Mouse (Mus musculus) embryonic stem cell, embryonic (primary cell): ENCODE data around the gene Shq1.

ENCODE experiments used
- CTCF ChIA-PET, 4 experiments: fragments of 300-600 bp in 2 of 4; fragments of 350-600 bp in 2 of 4; sonication (Branson Sonifier 250); formaldehyde crosslinking; loops; one replicate each; lab custom pipeline; 2022; ENCODE audit warnings: inconsistent platforms in 2 of 4; lab: Charles Lee
- POLR2A ChIA-PET, 4 experiments: fragments of 300-600 bp in 2 of 4; fragments of 350-600 bp in 2 of 4; sonication (Branson Sonifier 250); formaldehyde crosslinking; loops; one replicate each; lab custom pipeline; 2022; ENCODE audit warnings: antibody characterized with exemption in 4 of 4, inconsistent platforms in 1 of 4; lab: Charles Lee

Shq1 gene

DNA sequence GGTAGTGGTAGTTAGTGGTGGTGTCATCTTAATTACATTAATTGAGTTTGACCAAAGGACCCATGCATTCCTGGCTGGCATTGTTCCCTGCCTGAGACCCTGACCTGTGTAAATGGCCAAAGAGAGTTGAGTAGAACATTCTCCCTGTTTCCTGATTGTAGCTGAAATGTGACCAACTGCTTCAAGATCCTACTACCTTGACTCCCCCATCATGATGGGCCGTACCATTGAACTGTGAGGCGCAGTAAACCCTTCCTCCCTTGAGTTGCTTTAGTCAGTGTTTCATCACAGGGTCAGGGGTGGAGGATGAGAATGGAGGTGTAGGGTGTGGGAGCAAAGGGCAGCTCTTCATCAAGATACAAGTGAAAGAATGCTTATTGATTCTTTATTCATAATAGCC lies 7.7 kb upstream of the Shq1 start:
- POLR2A ChIA-PET: no interaction called here
- CTCF ChIA-PET: no interaction called here

DNA sequence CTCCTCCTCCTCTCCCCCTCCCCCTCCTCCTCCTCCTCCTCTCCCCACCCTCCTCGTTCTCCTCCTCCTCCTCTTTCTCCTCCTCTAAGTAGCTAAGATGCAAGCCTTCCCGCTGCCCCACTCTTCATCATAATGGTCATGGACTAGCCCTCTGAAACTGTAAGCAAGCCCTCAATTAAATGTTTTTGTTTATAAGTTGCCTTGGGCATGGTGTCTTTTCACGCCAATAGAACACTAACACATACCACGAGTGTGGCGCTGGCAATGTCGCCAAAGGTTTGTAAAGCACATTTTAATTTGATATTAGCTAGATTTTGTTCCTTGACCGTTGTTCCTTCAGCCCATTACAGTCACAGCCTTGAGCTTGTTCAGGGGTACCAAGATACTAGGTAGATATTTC lies 5.5 kb upstream of the Shq1 start:
- POLR2A ChIA-PET: interaction anchor here in 2 of 4 experiments (0.6 to 1.2 kb wide), 3 partner anchors 9 to 297 kb away, joined by 3 to 8 read pairs (median 3); no protein-coding TSS in a partner anchor
- CTCF ChIA-PET: no interaction called here

DNA sequence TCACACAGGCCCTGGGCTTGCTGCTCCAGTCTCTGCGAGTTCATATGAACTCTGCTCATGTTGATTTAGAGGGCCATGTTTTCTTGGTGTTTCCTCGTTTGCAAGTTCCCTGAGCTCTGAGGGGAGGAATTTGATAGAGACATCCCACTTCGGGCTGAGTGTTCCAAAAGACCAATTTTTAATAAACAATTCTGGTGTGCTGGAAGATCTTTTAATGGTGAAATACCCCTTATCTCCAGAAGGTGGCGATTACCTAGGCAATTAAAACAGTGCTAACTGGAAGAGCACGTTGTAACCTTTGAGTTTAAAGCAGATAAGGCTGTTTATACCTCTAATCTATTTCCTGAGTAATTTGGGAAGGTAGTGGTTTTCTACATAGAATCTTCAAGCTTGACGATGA lies 4.0 kb upstream of the Shq1 start:
- ChIA-PET POLR2A (interaction anchor here in 1 of 4 experiments (0.5 kb wide), 1 partner anchor 76 kb away, joined by 5 read pairs; no protein-coding TSS in a partner anchor), CTCF (interaction anchor here in 3 of 4 experiments (0.5 to 1.0 kb wide), 4 partner anchors 8 to 511 kb away, joined by 3 to 4 read pairs (median 4); no protein-coding TSS in a partner anchor)

DNA sequence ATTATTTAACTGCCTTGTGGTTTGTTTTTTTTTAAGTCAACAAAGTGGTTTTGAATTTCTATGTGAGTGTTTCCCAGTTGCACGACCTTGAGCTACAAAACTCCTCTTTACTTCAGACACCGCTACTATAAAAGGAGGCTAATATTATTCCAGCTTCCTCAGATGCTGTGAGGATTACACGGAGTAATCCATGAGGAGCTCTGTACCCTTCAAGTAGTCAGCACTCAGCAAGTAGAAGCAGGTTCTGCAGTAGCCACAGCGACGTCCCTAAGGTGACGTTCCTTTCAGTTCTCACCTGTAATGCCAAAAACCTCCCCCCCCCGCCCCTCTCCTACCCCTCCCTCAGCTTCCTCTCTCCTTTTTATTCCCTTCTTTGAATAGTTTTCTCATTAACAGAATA lies 444 bp upstream of the Shq1 start:
- ChIA-PET CTCF (interaction anchor here in 2 of 4 experiments (0.5 to 0.7 kb wide), 4 partner anchors 39 to 683 kb away, joined by 3 to 5 read pairs (median 3); no protein-coding TSS in a partner anchor), POLR2A (interaction anchor here in 3 of 4 experiments (0.6 to 1.4 kb wide), 7 partner anchors 9 to 171 kb away, joined by 3 to 8 read pairs (median 3); no protein-coding TSS in a partner anchor)

- ChIA-PET POLR2A (interaction anchor here in 3 of 4 experiments (0.6 to 2.5 kb wide), 7 partner anchors 8 to 626 kb away, joined by 3 to 10 read pairs (median 3); no protein-coding TSS in a partner anchor), CTCF (no interaction called here)
These were observed 551 bp downstream of the Shq1 start for GRCm38 (mm10) chr6:100670370-100670841.

DNA sequence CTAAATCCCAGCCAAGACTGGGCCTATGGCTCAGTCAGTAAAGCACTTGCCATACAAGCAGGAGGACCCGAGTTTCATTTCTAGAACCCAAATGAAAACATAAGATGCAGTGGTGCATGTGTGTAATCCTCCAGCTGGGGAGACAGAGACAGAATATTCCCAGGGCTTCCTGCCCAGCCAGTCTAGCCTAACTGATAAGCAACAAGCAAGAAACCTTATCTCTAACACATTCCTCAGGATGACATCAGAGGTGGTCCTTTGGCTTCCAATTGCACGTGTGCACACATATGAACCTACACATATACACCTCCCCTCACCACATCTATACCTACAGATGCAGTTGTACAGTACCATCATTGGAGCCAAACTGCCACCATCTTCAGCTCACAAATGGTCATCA lies 2.1 kb downstream of the Shq1 start:
- ChIA-PET POLR2A (interaction anchor here in 2 of 4 experiments (0.6 to 2.5 kb wide), 2 partner anchors 10 to 595 kb away, joined by 3 to 10 read pairs; no protein-coding TSS in a partner anchor), CTCF (no interaction called here)

GRCm38 (mm10) chr6:100667644-100668043 lies 3.3 kb downstream of the Shq1 start:
- ChIA-PET CTCF (no interaction called here), POLR2A (no interaction called here)

DNA sequence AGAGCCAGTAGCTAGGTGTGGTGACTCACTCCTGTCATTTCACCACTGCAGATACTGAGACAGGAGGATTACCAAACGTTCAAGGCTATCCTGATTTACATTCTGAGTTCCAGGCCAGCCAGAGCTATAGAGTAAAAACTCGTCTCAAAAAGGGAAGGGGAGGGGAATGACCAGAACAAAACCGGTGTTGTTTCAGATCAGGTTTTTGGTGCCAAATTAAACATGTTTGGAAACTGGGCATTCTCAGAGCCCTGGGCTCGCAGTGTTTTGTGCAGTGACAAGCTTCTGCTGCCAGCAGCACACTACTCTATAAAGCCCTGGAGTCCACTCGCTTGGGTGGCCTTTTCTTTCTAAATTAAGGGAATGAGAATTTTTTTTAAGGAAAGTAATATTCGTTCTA lies 8.7 kb downstream of the Shq1 start:
- ChIA-PET CTCF (interaction anchor here in 1 of 4 experiments (0.7 kb wide), 1 partner anchor 166 kb away, joined by 4 read pairs; no protein-coding TSS in a partner anchor), POLR2A (interaction anchor here in 1 of 4 experiments (1.2 kb wide), 1 partner anchor 9 kb away, joined by 4 read pairs; the partner anchor contains the start of gene Shq1)

DNA sequence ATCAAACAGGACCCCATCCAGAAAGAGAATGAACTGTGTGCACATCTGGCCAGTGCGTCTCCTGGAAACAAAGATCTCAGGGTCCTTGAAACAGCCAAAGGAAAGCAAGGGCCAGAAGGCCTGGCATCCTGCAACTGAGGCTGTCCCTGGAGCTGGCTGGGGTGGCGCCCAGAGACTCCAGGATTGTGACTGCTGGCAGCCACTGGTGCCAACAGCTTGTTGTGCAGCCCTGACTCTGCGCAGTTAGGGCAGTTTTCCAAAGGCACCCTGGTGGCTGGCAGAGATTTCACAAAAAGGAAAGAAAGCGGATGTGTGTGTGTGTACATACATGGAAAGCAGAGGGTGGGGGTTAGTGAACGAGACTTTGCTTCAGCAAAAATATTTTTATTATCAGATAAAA lies 10.6 kb downstream of the Shq1 start:
- CTCF ChIA-PET: interaction anchor here in 1 of 4 experiments (0.7 to 1.2 kb wide), 2 partner anchors 41 to 50 kb away, joined by 3 read pairs; no protein-coding TSS in a partner anchor
- POLR2A ChIA-PET: interaction anchor here in 1 of 4 experiments (1.2 to 3.3 kb wide), 3 partner anchors 9 to 172 kb away, joined by 3 to 10 read pairs (median 4); partner anchors contain the start of gene Ppp4r2

DNA sequence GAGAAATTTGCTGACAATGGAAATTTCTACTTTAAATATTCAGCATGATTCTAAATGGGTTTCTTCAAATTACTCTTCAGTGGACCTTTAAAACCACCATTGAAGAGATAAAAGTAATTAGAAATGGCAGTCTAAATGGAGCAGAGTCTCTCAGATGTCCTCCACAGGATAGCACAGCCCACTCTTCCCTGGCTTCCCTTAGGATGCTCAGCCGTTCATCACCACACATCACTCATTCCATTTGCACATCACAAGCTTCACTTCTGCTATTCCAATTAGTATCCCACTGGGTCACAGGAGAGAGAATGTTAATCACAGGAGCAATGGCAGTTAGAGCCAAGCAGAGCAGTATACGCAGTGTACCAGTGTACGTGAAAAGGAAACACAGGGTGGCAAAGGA lies 18.4 kb downstream of the Shq1 start:
- CTCF ChIA-PET: interaction anchor here in 1 of 4 experiments (1.0 kb wide), 1 partner anchor 42 kb away, joined by 3 read pairs; no protein-coding TSS in a partner anchor
- POLR2A ChIA-PET: interaction anchor here in 1 of 4 experiments (0.5 kb wide), 1 partner anchor 297 kb away, joined by 3 read pairs; no protein-coding TSS in a partner anchor

GRCm38 (mm10) chr6:100647196-100647595 lies 23.8 kb downstream of the Shq1 start:
- ChIA-PET CTCF (interaction anchor here in 1 of 4 experiments (0.5 kb wide), 2 partner anchors 37 to 96 kb away, joined by 3 to 5 read pairs; no protein-coding TSS in a partner anchor), POLR2A (no interaction called here)

DNA sequence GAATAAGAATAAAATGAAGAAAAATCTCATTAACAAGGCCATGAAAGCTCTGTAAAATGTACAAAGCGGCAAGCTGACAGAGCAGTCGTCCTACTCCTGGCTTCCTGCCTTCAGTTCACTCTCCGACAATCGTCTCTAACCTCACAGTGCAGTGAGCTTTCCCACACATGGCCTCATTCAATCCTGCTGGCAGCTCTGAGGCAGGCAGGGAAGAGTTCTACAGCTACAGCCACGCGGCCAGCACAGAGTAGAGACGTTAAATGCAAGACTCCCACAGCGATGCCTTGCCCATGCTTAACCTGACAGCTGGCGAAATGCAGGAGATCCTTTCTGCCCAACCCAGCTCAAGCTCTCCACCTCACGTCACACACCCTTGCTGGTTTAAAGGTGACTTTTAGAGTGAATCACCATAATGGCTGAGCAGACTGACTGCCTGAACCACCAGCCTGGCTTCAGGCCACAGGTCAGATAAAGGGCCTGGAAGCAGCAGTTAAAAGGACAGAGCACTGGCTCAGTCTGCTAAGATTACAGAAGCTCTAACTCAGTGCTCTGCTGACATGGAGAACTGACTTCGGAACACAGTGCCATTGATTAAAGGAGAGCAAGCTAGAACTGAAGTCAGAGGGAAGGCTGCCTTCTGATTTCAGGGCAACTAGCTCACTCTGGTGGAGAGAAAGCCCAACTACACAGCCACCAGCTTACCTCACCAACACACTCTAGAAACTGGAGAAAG lies 25.3 kb downstream of the Shq1 start:
- POLR2A ChIA-PET: interaction anchor here in 3 of 4 experiments (0.8 to 2.5 kb wide), 11 partner anchors 9 to 319 kb away, joined by 3 to 7 read pairs (median 3); partner anchors contain the start of gene Shq1 (in 1 of the 3)
- CTCF ChIA-PET: interaction anchor here (0.6 to 2.4 kb wide), 17 partner anchors 18 to 910 kb away, joined by 3 to 24 read pairs (median 5); no protein-coding TSS in a partner anchor

GRCm38 (mm10) chr6:100644631-100645030 lies 26.3 kb downstream of the Shq1 start:
- CTCF ChIA-PET: interaction anchor here in 3 of 4 experiments (0.6 to 2.4 kb wide), 6 partner anchors 35 to 666 kb away, joined by 3 to 24 read pairs (median 4); no protein-coding TSS in a partner anchor
- POLR2A ChIA-PET: interaction anchor here in 2 of 4 experiments (0.6 to 2.5 kb wide), 3 partner anchors 8 to 60 kb away, joined by 3 to 6 read pairs (median 3); no protein-coding TSS in a partner anchor

- ChIA-PET POLR2A (interaction anchor here in 1 of 4 experiments (0.7 kb wide), 1 partner anchor 29 kb away, joined by 3 read pairs; no protein-coding TSS in a partner anchor), CTCF (no interaction called here)
These were observed 28.2 kb downstream of the Shq1 start for GRCm38 (mm10) chr6:100642786-100643185.

- POLR2A ChIA-PET: no interaction called here
- CTCF ChIA-PET: no interaction called here
These were observed 30.4 kb downstream of the Shq1 start for GRCm38 (mm10) chr6:100640591-100640990.

GRCm38 (mm10) chr6:100629086-100629485 lies 41.9 kb downstream of the Shq1 start:
- POLR2A ChIA-PET: interaction anchor here in 2 of 4 experiments (0.6 to 1.2 kb wide), 4 partner anchors 9 to 767 kb away, joined by 3 to 9 read pairs (median 4); no protein-coding TSS in a partner anchor
- CTCF ChIA-PET: interaction anchor here in 1 of 4 experiments (0.7 kb wide), 1 partner anchor 48 kb away, joined by 6 read pairs; no protein-coding TSS in a partner anchor

DNA sequence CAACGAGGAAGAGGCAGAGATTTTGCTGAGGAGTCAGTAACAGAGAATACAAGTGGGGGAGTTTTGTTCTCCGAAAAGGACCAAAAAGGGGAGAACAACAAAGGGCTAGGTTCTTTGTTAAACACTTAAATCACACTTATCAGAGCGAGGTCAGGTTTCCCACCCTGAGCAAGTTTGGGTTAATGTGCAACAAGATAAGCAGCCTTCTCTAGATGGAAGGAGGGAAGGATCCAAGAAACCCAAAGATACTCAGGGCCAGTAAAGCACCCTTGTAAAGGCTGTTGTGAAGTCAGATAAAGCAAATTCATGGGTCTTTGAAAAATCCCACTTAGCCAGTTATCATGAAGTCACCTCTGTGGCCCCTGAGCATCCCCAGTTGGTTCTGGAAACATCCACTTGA lies 42.7 kb downstream of the Shq1 start:
- CTCF ChIA-PET: no interaction called here
- POLR2A ChIA-PET: interaction anchor here in 1 of 4 experiments (1.2 kb wide), 1 partner anchor 9 kb away, joined by 9 read pairs; no protein-coding TSS in a partner anchor

GRCm38 (mm10) chr6:100623922-100624321 lies 47.0 kb downstream of the Shq1 start:
- POLR2A ChIA-PET: interaction anchor here in 2 of 4 experiments (0.6 to 1.6 kb wide), 2 partner anchors 22 to 257 kb away, joined by 3 read pairs; no protein-coding TSS in a partner anchor

More at GRCm38 (mm10) chr6:100623922-100624321, 47.0 kb downstream of the Shq1 start:
- CTCF ChIA-PET: no interaction called here
